Mouse (Mus musculus) limb, embryonic 11.5 days (tissue): ENCODE results near the gene Trhr2. TPM values are rescaled to one million over a fixed set of nuclear protein-coding genes. Genes with fewer than 3 reads are reported as not detected.

Experiments used
- ATAC-seq: fragments of 200-750 bp; cut with Nextera tagmentation; 2 replicates; pipeline ENCODE4 v1.8.0; 2017; ENCODE audit warnings: low read depth; ENCODE audit not compliant: insufficient number of reproducible peaks, low FRiP score, low TSS enrichment
- DNase-seq: peaks from one replicate; pipeline ENCODE4 v3.0.0-alpha.2; 2015; ENCODE audit warnings: low spot score
- H3K27ac ChIP-seq: fragments of 300-500 bp; sonication (generic); replicated peaks from 2 replicates; pipeline ENCODE4 v1.5.1; 2014; ENCODE audit warnings: low read depth, mild to moderate bottlenecking, low read length
- H3K27me3 ChIP-seq: fragments of 300-500 bp; sonication (generic); 2 replicates; pipeline ENCODE4 v1.6.1; 2014; ENCODE audit warnings: mild to moderate bottlenecking, low read length, mixed read lengths; ENCODE audit not compliant: control insufficient read depth, insufficient read depth
- H3K36me3 ChIP-seq: fragments of 300-500 bp; sonication (generic); 2 replicates; pipeline ENCODE4 v1.6.1; 2014; ENCODE audit warnings: mild to moderate bottlenecking, low read length, moderate library complexity, mixed read lengths; ENCODE audit not compliant: control insufficient read depth, insufficient read depth
- H3K4me1 ChIP-seq: fragments of 300-500 bp; sonication (generic); 2 replicates; pipeline ENCODE4 v1.6.1; 2014; ENCODE audit warnings: low read length, mixed read lengths; ENCODE audit not compliant: control insufficient read depth, insufficient read depth
- H3K4me2 ChIP-seq: fragments of 300-500 bp; sonication (generic); 2 replicates; pipeline ENCODE4 v1.6.1; 2014; ENCODE audit warnings: low read depth, mild to moderate bottlenecking, moderate library complexity; ENCODE audit not compliant: severe bottlenecking
- H3K4me3 ChIP-seq: fragments of 300-500 bp; sonication (generic); 2 replicates; pipeline ENCODE4 v1.5.1; 2014; ENCODE audit warnings: low read depth, low read length
- H3K9ac ChIP-seq: fragments of 300-500 bp; sonication (generic); 2 replicates; pipeline ENCODE4 v1.6.1; 2014; ENCODE audit warnings: mild to moderate bottlenecking, low read length
- H3K9me3 ChIP-seq: fragments of 300-500 bp; sonication (generic); 2 replicates; pipeline ENCODE4 v1.6.1; 2016; ENCODE audit warnings: low read length; ENCODE audit not compliant: control insufficient read depth
- WGBS: fragments of 180-500 bp; shearing (Covaris S2); extraction: QIAGEN DNeasy Blood & Tissue Kit; methylation state at CpG from one replicate; pipeline ENCODE4 v1.1.7; 2014; 5-methylcytosine and 5-hydroxymethylcytosine counted together
- polyA plus RNA-seq: library from polyadenylated mRNA; unstranded; fragments of >200 nt; fragmentation: Nextera tagmentation; extraction: Ambion mirVana; gene quantifications from 2 replicates; pipeline ENCODE4 v1.2.1, GENCODE M21; 2014

Gene Trhr2
- polyA plus RNA-seq, 1 experiment from 2014 or later: not detected

GRCm38 (mm10) chr8:122322792-122323191 is 37.8 kb downstream of the Trhr2 start:
- Histone ChIP-seq H3K9me3 (no peaks in the 10 kb centered on the region), H3K4me2 (no peak overlapping the region), H3K36me3 (no peaks in the 10 kb centered on the region), H3K27me3 (no peaks in the 10 kb centered on the region), H3K4me3 (no peak overlapping the region), H3K9ac (peak overlapping the region; percentile 17; the same call in 1 of the 2 replicates), H3K27ac (no peak overlapping the region), H3K4me1 (no peaks in the 10 kb centered on the region; the same call in 1 of the 2 replicates)
- WGBS: 16% methylated on average over 11 of the region's 11 CpGs
- ATAC-seq (no peak), DNase-seq (no peak)

- WGBS: 87% methylated on average over 7 of the region's 7 CpGs
- no peak overlapping the region; the same call in 1 of the 2 replicates for H3K27ac ChIP-seq
- 0 out of 2 replicates have a peak overlapping the region, but pooled peaks have one; percentile 7 for H3K4me2 ChIP-seq
- H3K9ac ChIP-seq: no peak overlapping the region; the same call in 1 of the 2 replicates
- H3K4me1 ChIP-seq: no peaks in the 10 kb centered on the region; the same call in 1 of the 2 replicates
- no peaks in the 10 kb centered on the region for H3K27me3 ChIP-seq
- no peak for ATAC-seq
- H3K9me3 ChIP-seq: no peaks in the 10 kb centered on the region
- no peak overlapping the region for H3K4me3 ChIP-seq
- DNase-seq: no peak
- H3K36me3 ChIP-seq: no peaks in the 10 kb centered on the region
Measured at GRCm38 (mm10) chr8:122322126-122322525, 38.4 kb downstream of the Trhr2 start.

- Histone ChIP-seq H3K36me3 (no peaks in the 10 kb centered on the region), H3K27me3 (no peaks in the 10 kb centered on the region), H3K27ac (no peak overlapping the region; the same call in 1 of the 2 replicates), H3K4me3 (no peak overlapping the region), H3K4me1 (no peaks in the 10 kb centered on the region; the same call in 1 of the 2 replicates), H3K9ac (no peak overlapping the region), H3K9me3 (no peaks in the 10 kb centered on the region), H3K4me2 (no peak overlapping the region)
- WGBS: 71% methylated on average over 10 of the region's 10 CpGs
- ATAC-seq: no peak
- DNase-seq: no peak
Measured at GRCm38 (mm10) chr8:122321455-122321921, 39.1 kb downstream of the Trhr2 start.

- Histone ChIP-seq H3K9me3 (no peaks in the 10 kb centered on the region), H3K4me1 (no peaks in the 10 kb centered on the region; the same call in 1 of the 2 replicates)
- 25% methylated on average over 3 of the region's 3 CpGs for WGBS
Measured at GRCm38 (mm10) chr8:122320541-122320940, 40.0 kb downstream of the Trhr2 start.

GRCm38 (mm10) chr8:122319708-122320075 is 40.9 kb downstream of the Trhr2 start:
- Histone ChIP-seq H3K4me1 (peaks cover 6% of the 10 kb centered on the region), H3K9ac (no peak overlapping the region), H3K9me3 (no peaks in the 10 kb centered on the region), H3K4me3 (no peak overlapping the region), H3K36me3 (no peaks in the 10 kb centered on the region), H3K27ac (no peak overlapping the region), H3K27me3 (no peaks in the 10 kb centered on the region), H3K4me2 (no peak overlapping the region)
- ATAC-seq: no peak
- no peak for DNase-seq
- 77% methylated on average over 7 of the region's 7 CpGs for WGBS

More at GRCm38 (mm10) chr8:122320541-122320940, 40.0 kb downstream of the Trhr2 start:
- H3K27me3 ChIP-seq: no peaks in the 10 kb centered on the region
- no peak overlapping the region for H3K4me3 ChIP-seq
- H3K27ac ChIP-seq: no peak overlapping the region
- no peak for ATAC-seq
- H3K9ac ChIP-seq: no peak overlapping the region
- no peak overlapping the region for H3K4me2 ChIP-seq
- no peak for DNase-seq
- H3K36me3 ChIP-seq: no peaks in the 10 kb centered on the region

- Histone ChIP-seq H3K36me3 (no peaks in the 10 kb centered on the region), H3K4me3 (no peak overlapping the region), H3K9me3 (no peaks in the 10 kb centered on the region), H3K4me2 (no peak overlapping the region), H3K27me3 (no peaks in the 10 kb centered on the region), H3K9ac (no peak overlapping the region), H3K27ac (no peak overlapping the region), H3K4me1 (peaks cover 6% of the 10 kb centered on the region)
- 78% methylated on average over 11 of the region's 11 CpGs for WGBS
- DNase-seq: no peak
- no peak for ATAC-seq
Measured at GRCm38 (mm10) chr8:122319045-122319707, 41.4 kb downstream of the Trhr2 start.

GRCm38 (mm10) chr8:122317918-122318475 is 42.5 kb downstream of the Trhr2 start:
- no peak for DNase-seq
- ATAC-seq: no peak
- Histone ChIP-seq H3K9ac (no peak overlapping the region), H3K36me3 (no peaks in the 10 kb centered on the region), H3K27me3 (no peaks in the 10 kb centered on the region), H3K4me1 (peaks cover 6% of the 10 kb centered on the region), H3K27ac (no peak overlapping the region), H3K9me3 (no peaks in the 10 kb centered on the region), H3K4me3 (no peak overlapping the region), H3K4me2 (no peak overlapping the region)
- WGBS: 63% methylated on average over 8 of the region's 8 CpGs

GRCm38 (mm10) chr8:122316402-122316801 is 44.1 kb downstream of the Trhr2 start:
- WGBS: 47% methylated on average over 2 of the region's 2 CpGs
- Histone ChIP-seq H3K9me3 (no peaks in the 10 kb centered on the region), H3K27me3 (no peaks in the 10 kb centered on the region), H3K9ac (no peak overlapping the region), H3K36me3 (no peaks in the 10 kb centered on the region; the same call in 1 of the 2 replicates), H3K4me1 (peaks cover 6% of the 10 kb centered on the region), H3K4me3 (no peak overlapping the region), H3K4me2 (no peak overlapping the region), H3K27ac (no peak overlapping the region)
- ATAC-seq: no peak
- no peak for DNase-seq
